Mouse (Mus musculus): ENCODE results near the gene Vars. TPM values are rescaled to one million over a fixed set of nuclear protein-coding genes. Genes with fewer than 3 reads are reported as not detected.
A peak's percentile ranks its signal among the peaks of the same experiment; 100 is the strongest.

Gene Vars
- total and polyA plus RNA-seq, 3 experiments, result 90.3 to 280 (median 277) TPM

GRCm38 (mm10) chr17:35016376-35016775, 15.6 kb downstream of the Vars start, which contains the start of gene Vwa7:
Gene Vwa7 (plus strand): TSS chr17:35016579.
- H3K9ac ChIP-seq (ENCODE audit: insufficient read depth, low read depth), result no peak within 1 kb of the TSS
- peaks cover 0 to 7% of the 10 kb centered on the region in 2 experiments; a peak in 2 of 4 replicates for H3K4me1 ChIP-seq (ENCODE audit: control insufficient read depth in 1 of 2, insufficient read depth in 2 of 2)
- H3K4me2 ChIP-seq (ENCODE audit: insufficient read depth, low read depth, poor library complexity, severe bottlenecking), result no peak within 1 kb of the TSS
- DNase-seq (ENCODE audit: extremely low read depth), result no peak
- H3K27ac ChIP-seq (ENCODE audit: insufficient read depth, low read depth), result no peak within 1 kb of the TSS
- H3K9me3 ChIP-seq (replicated peaks; ENCODE audit: low read length), result no peaks in the 10 kb centered on the region
- peaks cover 52 to 84% of the 10 kb centered on the region in 2 experiments for H3K36me3 ChIP-seq (replicated peaks in 1 of 2; ENCODE audit: control insufficient read depth in 1 of 2, insufficient read depth in 1 of 2, low read length in 1 of 2)
- H3K79me2 ChIP-seq (replicated peaks; ENCODE audit: control insufficient read depth, extremely low read depth, insufficient read depth, poor library complexity, severe bottlenecking), result no peaks in the 10 kb centered on the region
- H3K4me3 ChIP-seq (replicated peaks in 1 of 3; ENCODE audit: low read depth in 2 of 3, low read length in 2 of 3, poor library complexity in 1 of 3), result no peak within 1 kb of the TSS
- dilution Hi-C loops (cut with MboI; ENCODE audit: extremely low pct_ligation_motif_present, extremely low pct_unique_long_range_greater_than_20kb, low sequenced_read_pairs), result no loop called here
- H3K27me3 ChIP-seq (replicated peaks), result no peaks in the 10 kb centered on the region
- in situ Hi-C loops (cut with MboI; ENCODE audit: low pct_ligation_motif_present, low pct_unique_long_range_greater_than_20kb, low sequenced_read_pairs), result loop anchor here (10.0 kb wide), 1 partner anchor 218 kb away; the partner anchor contains the start of genes Atp6v1g2 and Nfkbil1
- TF ChIP-seq JUND (conservative IDR thresholded peaks at IDR 0.05; ENCODE audit: low read depth, low read length) (no peak), RAD21 (IDR thresholded peaks at IDR 0.05; ENCODE audit: low read depth, low read length) (no peak), MAZ (IDR thresholded peaks at IDR 0.05; ENCODE audit: low read depth, low read length) (no peak), CHD2 (IDR thresholded peaks at IDR 0.05; ENCODE audit: low read length) (no peak)

- Histone ChIP-seq H3K36me3 (replicated peaks in 1 of 2; ENCODE audit: control insufficient read depth in 1 of 2, insufficient read depth in 1 of 2, low read length in 1 of 2) (peaks cover 45 to 79% of the 10 kb centered on the region in 2 experiments), H3K4me2 (ENCODE audit: insufficient read depth, low read depth, poor library complexity, severe bottlenecking) (no peak overlapping the region), H3K9me3 (replicated peaks; ENCODE audit: low read length) (no peaks in the 10 kb centered on the region), H3K9ac (ENCODE audit: insufficient read depth, low read depth) (no peak overlapping the region), H3K4me1 (ENCODE audit: control insufficient read depth in 1 of 2, insufficient read depth in 2 of 2) (peaks cover 0 to 11% of the 10 kb centered on the region in 2 experiments; a peak in 2 of 4 replicates), H3K79me2 (replicated peaks; ENCODE audit: control insufficient read depth, extremely low read depth, insufficient read depth, poor library complexity, severe bottlenecking) (no peaks in the 10 kb centered on the region), H3K4me3 (replicated peaks in 1 of 3; ENCODE audit: low read depth in 2 of 3, low read length in 2 of 3, poor library complexity in 1 of 3) (no peak overlapping the region), H3K27ac (ENCODE audit: insufficient read depth, low read depth) (no peak overlapping the region), H3K27me3 (replicated peaks) (no peaks in the 10 kb centered on the region)
- TF ChIP-seq MAZ (IDR thresholded peaks at IDR 0.05; ENCODE audit: low read depth, low read length) (no peak), CHD2 (IDR thresholded peaks at IDR 0.05; ENCODE audit: low read length) (peak; percentile 25; the same call in 1 of the 2 replicates)
- dilution Hi-C loops (cut with MboI; ENCODE audit: extremely low pct_ligation_motif_present, extremely low pct_unique_long_range_greater_than_20kb, low sequenced_read_pairs), result no loop called here
- in situ Hi-C loops (cut with MboI; ENCODE audit: low pct_ligation_motif_present, low pct_unique_long_range_greater_than_20kb, low sequenced_read_pairs), result loop anchor here (10.0 kb wide), 1 partner anchor 218 kb away; the partner anchor contains the start of genes Atp6v1g2 and Nfkbil1
- DNase-seq (ENCODE audit: extremely low read depth), result no peak
These were observed 16.3 kb downstream of the Vars start for GRCm38 (mm10) chr17:35016791-35017705.

- Histone ChIP-seq H3K4me2 (ENCODE audit: insufficient read depth, low read depth, poor library complexity, severe bottlenecking) (no peak overlapping the region), H3K79me2 (replicated peaks; ENCODE audit: control insufficient read depth, extremely low read depth, insufficient read depth, poor library complexity, severe bottlenecking) (no peaks in the 10 kb centered on the region), H3K9ac (ENCODE audit: insufficient read depth, low read depth) (no peak overlapping the region), H3K27me3 (replicated peaks) (no peaks in the 10 kb centered on the region), H3K4me3 (replicated peaks in 1 of 3; ENCODE audit: low read depth in 2 of 3, low read length in 2 of 3, poor library complexity in 1 of 3) (no peak overlapping the region), H3K27ac (ENCODE audit: insufficient read depth, low read depth) (no peak overlapping the region), H3K4me1 (ENCODE audit: control insufficient read depth in 1 of 2, insufficient read depth in 2 of 2) (peaks cover 0 to 11% of the 10 kb centered on the region in 2 experiments; a peak in 2 of 4 replicates), H3K9me3 (replicated peaks; ENCODE audit: low read length) (no peaks in the 10 kb centered on the region), H3K36me3 (replicated peaks in 1 of 2; ENCODE audit: control insufficient read depth in 1 of 2, insufficient read depth in 1 of 2, low read length in 1 of 2) (peaks cover 39 to 75% of the 10 kb centered on the region in 2 experiments)
- TF ChIP-seq USF2 (conservative IDR thresholded peaks at IDR 0.05; ENCODE audit: low read depth, low read length), result no peak
- no peak for TF ChIP-seq BHLHE40 (IDR thresholded peaks at IDR 0.05; ENCODE audit: low read depth, low read length)
- TF ChIP-seq POLR2AphosphoS2 (IDR thresholded peaks at IDR 0.05; ENCODE audit: low read depth, low read length), result no peak
- no peak for TF ChIP-seq TCF12 (IDR thresholded peaks at IDR 0.05; ENCODE audit: low read depth, low read length)
- no peak for TF ChIP-seq NRF1 (IDR thresholded peaks at IDR 0.05; ENCODE audit: low read depth, low read length)
- TF ChIP-seq ETS1 (conservative IDR thresholded peaks at IDR 0.05; ENCODE audit: low read depth, low read length), result no peak
- TF ChIP-seq ZMIZ1 (IDR thresholded peaks at IDR 0.05; ENCODE audit: low read depth, low read length), result no peak
- TF ChIP-seq CHD1 (IDR thresholded peaks at IDR 0.05; ENCODE audit: low read depth, low read length), result no peak
- TF ChIP-seq SMC3 (IDR thresholded peaks at IDR 0.05; ENCODE audit: low read depth, low read length), result no peak
- no peak for TF ChIP-seq CHD2 (IDR thresholded peaks at IDR 0.05; ENCODE audit: low read length)
- dilution Hi-C loops (cut with MboI; ENCODE audit: extremely low pct_ligation_motif_present, extremely low pct_unique_long_range_greater_than_20kb, low sequenced_read_pairs), result no loop called here
- no peak for DNase-seq (ENCODE audit: extremely low read depth)
- in situ Hi-C loops (cut with MboI; ENCODE audit: low pct_ligation_motif_present, low pct_unique_long_range_greater_than_20kb, low sequenced_read_pairs), result loop anchor here (10.0 kb wide), 1 partner anchor 217 kb away; the partner anchor contains the start of genes Atp6v1g2 and Nfkbil1
These were observed 16.9 kb downstream of the Vars start for GRCm38 (mm10) chr17:35017706-35018030.
